Mouse (Mus musculus) kidney, postnatal 0 days (tissue): ENCODE results near the gene Camkmt. TPM values are rescaled to one million over a fixed set of nuclear protein-coding genes. Genes with fewer than 3 reads are reported as not detected.

ENCODE experiments used
- ATAC-seq: fragments of 200-750 bp; cut with Nextera tagmentation; replicated peaks from 2 replicates; pipeline ENCODE4 v1.8.0; 2017; ENCODE audit warnings: low read depth, moderate number of reproducible peaks, moderate TSS enrichment, moderate library complexity; ENCODE audit not compliant: low FRiP score
- DNase-seq: peaks from one replicate; pipeline ENCODE4 v3.0.0-alpha.2; 2016; ENCODE audit warnings: low spot score
- H3K27ac ChIP-seq: fragments of 300-500 bp; sonication (generic); 2 replicates; pipeline ENCODE4 v1.5.1; 2014; ENCODE audit warnings: mild to moderate bottlenecking
- H3K27me3 ChIP-seq: fragments of 300-500 bp; sonication (generic); 2 replicates; pipeline ENCODE4 v1.6.1; 2014; ENCODE audit warnings: low read length, mixed read lengths; ENCODE audit not compliant: insufficient read depth
- H3K36me3 ChIP-seq: fragments of 300-500 bp; sonication (generic); 2 replicates; pipeline ENCODE4 v1.6.1; 2014; ENCODE audit warnings: low read length, mixed read lengths; ENCODE audit not compliant: insufficient read depth
- H3K4me1 ChIP-seq: fragments of 300-500 bp; sonication (generic); replicated peaks from 2 replicates; pipeline ENCODE4 v1.6.1; 2014; ENCODE audit warnings: antibody characterized with exemption, low read length, mixed read lengths; ENCODE audit not compliant: insufficient read depth
- H3K4me2 ChIP-seq: fragments of 300-500 bp; sonication (generic); 2 replicates; pipeline ENCODE4 v1.6.1; 2014; ENCODE audit warnings: mild to moderate bottlenecking, low read length, moderate library complexity, mixed read lengths
- H3K4me3 ChIP-seq: fragments of 300-500 bp; sonication (generic); replicated peaks from 2 replicates; pipeline ENCODE4 v1.5.1; 2014; ENCODE audit warnings: low read depth, low read length
- H3K9ac ChIP-seq: fragments of 300-500 bp; sonication (generic); 2 replicates; pipeline ENCODE4 v1.6.1; 2014; ENCODE audit warnings: low read depth, low read length
- H3K9me3 ChIP-seq: fragments of 300-500 bp; sonication (generic); replicated peaks from 2 replicates; pipeline ENCODE4 v1.6.1; 2016; ENCODE audit warnings: low read length, inconsistent platforms, mixed read lengths
- CTCF ChIP-seq: IDR thresholded peaks from 2 replicates; pipeline ENCODE4 v1.5.1; 2016; ENCODE audit warnings: antibody characterized with exemption, low read depth, mild to moderate bottlenecking, moderate library complexity
- WGBS: fragments of 180-500 bp; shearing (Covaris S2); extraction: QIAGEN DNeasy Blood & Tissue Kit; methylation state at CpG from one replicate; pipeline ENCODE4 v1.1.7; 2014; 5-methylcytosine and 5-hydroxymethylcytosine counted together
- polyA plus RNA-seq: library from polyadenylated mRNA; unstranded; fragments of >200 nt; fragmentation: Nextera tagmentation; extraction: Ambion mirVana; gene quantifications from 2 replicates; pipeline ENCODE4 v1.2.1, GENCODE M21; 2015

Gene Camkmt
- polyA plus RNA-seq, 1 experiment from 2014 or later, result 14.4 TPM

- Histone ChIP-seq H3K27me3 (no peaks in the 10 kb centered on the region), H3K9me3 (no peaks in the 10 kb centered on the region), H3K27ac (no peak overlapping the region), H3K9ac (no peak overlapping the region), H3K4me1 (no peaks in the 10 kb centered on the region), H3K4me3 (no peak overlapping the region), H3K36me3 (no peaks in the 10 kb centered on the region), H3K4me2 (no peak overlapping the region)
- 88% methylated on average over 5 of the region's 5 CpGs for WGBS
- DNase-seq, result no peak
- no peak for TF ChIP-seq CTCF
- ATAC-seq, result no peak
Measured at GRCm38 (mm10) chr17:85048379-85048778, 42.0 kb upstream of the Camkmt start.

DNA sequence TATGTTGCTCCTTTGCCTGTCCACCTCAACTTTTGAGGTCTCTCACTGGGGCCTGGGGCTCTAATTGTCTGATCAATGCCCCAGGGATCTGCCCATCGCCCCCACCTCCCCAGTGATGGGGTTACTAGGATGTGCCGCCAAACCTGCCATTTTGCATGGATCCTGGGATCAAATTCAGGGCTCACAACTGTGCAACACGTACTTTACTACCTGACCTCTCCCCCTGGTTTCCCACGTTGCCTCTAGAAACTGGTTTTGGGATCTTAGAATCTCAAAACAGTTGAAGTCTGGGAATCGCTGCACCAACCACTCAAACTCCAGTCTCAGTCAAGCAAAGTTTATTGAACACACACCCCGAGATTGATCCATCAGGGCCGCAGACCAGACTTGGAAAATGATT, 32.1 kb upstream of the Camkmt start:
- TF ChIP-seq CTCF, result no peak
- Histone ChIP-seq H3K4me2 (no peak overlapping the region), H3K9ac (no peak overlapping the region), H3K9me3 (no peaks in the 10 kb centered on the region), H3K4me3 (no peak overlapping the region), H3K4me1 (no peaks in the 10 kb centered on the region), H3K27me3 (no peaks in the 10 kb centered on the region), H3K27ac (no peak overlapping the region), H3K36me3 (no peaks in the 10 kb centered on the region)
- DNase-seq (no peak), ATAC-seq (no peak)
- 87% methylated on average over 7 of the region's 7 CpGs for WGBS

- Histone ChIP-seq H3K27ac (no peak overlapping the region), H3K4me3 (no peak overlapping the region), H3K9me3 (no peaks in the 10 kb centered on the region), H3K27me3 (no peaks in the 10 kb centered on the region), H3K4me1 (no peaks in the 10 kb centered on the region), H3K9ac (no peak overlapping the region), H3K36me3 (peaks cover 4% of the 10 kb centered on the region), H3K4me2 (no peak overlapping the region)
- no peak for ATAC-seq
- DNase-seq, result no peak
- 92% methylated on average over 6 of the region's 6 CpGs for WGBS
- no peak for TF ChIP-seq CTCF
Measured at GRCm38 (mm10) chr17:85059136-85059535, 31.2 kb upstream of the Camkmt start.

GRCm38 (mm10) chr17:85063560-85063959, 26.8 kb upstream of the Camkmt start:
- no peak overlapping the region for H3K27ac ChIP-seq
- H3K4me1 ChIP-seq, result no peaks in the 10 kb centered on the region
- no peak overlapping the region for H3K4me2 ChIP-seq
- ATAC-seq (no peak), DNase-seq (no peak)
- TF ChIP-seq CTCF, result no peak
- 92% methylated on average over 7 of the region's 7 CpGs for whole genome bisulfite sequencing
- H3K9me3 ChIP-seq, result no peaks in the 10 kb centered on the region
- H3K36me3 ChIP-seq, result peaks cover 31% of the 10 kb centered on the region
- H3K9ac ChIP-seq, result no peak overlapping the region
- H3K4me3 ChIP-seq, result no peak overlapping the region
- H3K27me3 ChIP-seq, result no peaks in the 10 kb centered on the region

DNA sequence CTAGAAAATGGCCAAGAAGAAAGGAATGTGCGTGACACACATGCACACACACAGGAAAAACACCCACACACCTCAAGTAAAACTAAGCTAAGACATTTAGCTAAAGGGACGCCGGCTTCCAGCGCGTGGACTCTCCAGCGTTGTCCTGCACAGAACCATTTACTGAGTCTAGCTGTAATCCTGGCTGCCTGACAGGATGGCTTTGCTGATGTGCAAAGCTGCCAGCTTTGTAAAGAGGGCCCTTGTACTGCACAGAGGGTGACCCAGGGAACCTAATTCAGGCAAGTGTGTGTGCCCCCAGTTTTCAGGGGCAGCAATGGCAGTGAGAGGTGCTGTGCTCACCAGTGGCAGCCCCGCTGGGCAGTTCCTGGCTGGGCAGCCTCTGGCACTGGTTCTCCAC, 23.0 kb upstream of the Camkmt start:
- no peaks in the 10 kb centered on the region for H3K9me3 ChIP-seq
- 95% methylated on average over 7 of the region's 7 CpGs for WGBS
- no peak overlapping the region for H3K9ac ChIP-seq
- no peaks in the 10 kb centered on the region for H3K27me3 ChIP-seq
- H3K4me3 ChIP-seq, result no peak overlapping the region
- no peak for TF ChIP-seq CTCF
- H3K27ac ChIP-seq, result no peak overlapping the region
- ATAC-seq (no peak), DNase-seq (no peak)
- no peak overlapping the region for H3K4me2 ChIP-seq
- no peaks in the 10 kb centered on the region; the same call in 1 of the 2 replicates for H3K4me1 ChIP-seq
- H3K36me3 ChIP-seq, result peaks cover 46% of the 10 kb centered on the region

DNA sequence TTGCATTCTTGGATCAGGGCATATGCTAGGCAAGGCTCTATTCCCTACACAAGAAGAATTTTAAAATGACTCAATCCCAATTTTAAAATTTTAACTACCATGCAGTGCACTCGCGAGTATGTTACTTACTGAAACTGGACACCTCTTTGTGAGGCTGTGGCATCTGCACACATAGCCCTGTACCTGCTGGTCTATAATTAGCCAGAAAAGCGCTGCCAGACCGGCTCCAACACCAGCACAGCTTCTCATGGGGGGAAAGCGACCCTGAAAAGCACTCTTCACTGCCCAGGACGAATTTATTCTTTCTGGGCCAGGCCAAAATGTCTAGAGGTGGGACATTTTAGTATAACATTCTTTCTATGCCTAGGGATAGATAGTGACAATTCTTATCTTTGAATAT, 19.7 kb upstream of the Camkmt start:
- DNase-seq, result no peak
- no peaks in the 10 kb centered on the region; the same call in 1 of the 2 replicates for H3K4me1 ChIP-seq
- H3K4me3 ChIP-seq, result no peak overlapping the region
- 72% methylated on average over 6 of the region's 6 CpGs for WGBS
- H3K9me3 ChIP-seq, result no peaks in the 10 kb centered on the region
- no peak for ATAC-seq
- H3K36me3 ChIP-seq, result peaks cover 32% of the 10 kb centered on the region
- no peak for TF ChIP-seq CTCF
- no peak overlapping the region for H3K27ac ChIP-seq
- no peaks in the 10 kb centered on the region for H3K27me3 ChIP-seq
- no peak overlapping the region for H3K9ac ChIP-seq
- H3K4me2 ChIP-seq, result no peak overlapping the region

GRCm38 (mm10) chr17:85071088-85071775, 19.1 kb upstream of the Camkmt start:
- Histone ChIP-seq H3K4me2 (no peak overlapping the region), H3K9ac (no peak overlapping the region), H3K9me3 (no peaks in the 10 kb centered on the region), H3K36me3 (peaks cover 31% of the 10 kb centered on the region; the same call in 1 of the 2 replicates), H3K27ac (no peak overlapping the region), H3K27me3 (no peaks in the 10 kb centered on the region), H3K4me1 (no peaks in the 10 kb centered on the region; the same call in 1 of the 2 replicates), H3K4me3 (no peak overlapping the region)
- DNase-seq (no peak), ATAC-seq (no peak)
- 89% methylated on average over 8 of the region's 8 CpGs for WGBS
- TF ChIP-seq CTCF, result peak; percentile 30; the same call in 1 of the 2 replicates
